Mouse (Mus musculus) CH12F3 (cell line): ENCODE measurements around the gene Vmn1r160.
"Not testable (repeated sequence)": the region's sequence is repeated elsewhere in the genome, so short reads cannot be mapped to it uniquely, and the experiment has no call there.

Experiments
- in situ Hi-C: fragments of 300-500 bp; cut with MboI; formaldehyde crosslinking; loops from 2 replicates; pipeline ENCODE4 v1.14.3; 2020; ENCODE audit warnings: low sequenced_read_pairs

Gene Vmn1r160

GRCm38 (mm10) chr7:22870924-22871323 lies at the start of gene Vmn1r160:
TSS of gene Vmn1r160 (plus strand) at chr7:22871224.
- in situ Hi-C loops: not testable (repeated sequence)

- in situ Hi-C loops: not testable (repeated sequence)
Measured at GRCm38 (mm10) chr7:22843505-22843904, 27.5 kb upstream of the Vmn1r160 start, which contains the start of gene Vmn1r159. TSS of gene Vmn1r159 (minus strand) at chr7:22843605.
